Mouse (Mus musculus): Measurements from ENCODE around the gene Inip. TPM values are rescaled to one million over a fixed set of nuclear protein-coding genes. Genes with fewer than 3 reads are reported as not detected.
"Not testable (repeated sequence)": the region's sequence is repeated elsewhere in the genome, so short reads cannot be mapped to it uniquely, and the experiment has no call there.

Inip gene
- polyA plus RNA-seq, 1 experiment from 2014 or later: 39.0 TPM

GRCm38 (mm10) chr4:59794116-59794515 is 7.3 kb downstream of the Inip start:
- ATAC-seq (ENCODE audit: extremely low read depth, insufficient number of reproducible peaks, low FRiP score, low TSS enrichment): no peak
- Histone ChIP-seq H3K36me3 (no peaks in the 10 kb centered on the region), H3K4me2 (no peak overlapping the region), H3K4me1 (no peaks in the 10 kb centered on the region), H3K27ac (replicated peaks) (no peak overlapping the region), H3K9ac (no peak overlapping the region), H3K9me3 (no peaks in the 10 kb centered on the region), H3K4me3 (no peak overlapping the region), H3K27me3 (replicated peaks) (no peaks in the 10 kb centered on the region)
- 57% methylated on average over 2 of the region's 2 CpGs for WGBS

GRCm38 (mm10) chr4:59793626-59794025 is 7.8 kb downstream of the Inip start:
- ATAC-seq (ENCODE audit: extremely low read depth, insufficient number of reproducible peaks, low FRiP score, low TSS enrichment); H3K27me3 ChIP-seq (replicated peaks); H3K27ac ChIP-seq (replicated peaks); H3K36me3 ChIP-seq; H3K9ac ChIP-seq; H3K4me3 ChIP-seq; H3K9me3 ChIP-seq; H3K4me1 ChIP-seq; H3K4me2 ChIP-seq: not testable (repeated sequence)
- WGBS: 78% methylated on average over 2 of the region's 2 CpGs

- H3K27ac ChIP-seq (replicated peaks): no peak overlapping the region
- no peak overlapping the region for H3K4me3 ChIP-seq
- no peaks in the 10 kb centered on the region for H3K36me3 ChIP-seq
- H3K4me2 ChIP-seq: no peak overlapping the region
- no peaks in the 10 kb centered on the region for H3K27me3 ChIP-seq (replicated peaks)
- no peak for ATAC-seq (ENCODE audit: extremely low read depth, insufficient number of reproducible peaks, low FRiP score, low TSS enrichment)
- H3K4me1 ChIP-seq: no peaks in the 10 kb centered on the region
- no peak overlapping the region for H3K9ac ChIP-seq
- no peaks in the 10 kb centered on the region for H3K9me3 ChIP-seq
Observed at GRCm38 (mm10) chr4:59789015-59789414, 12.4 kb downstream of the Inip start.

- no peaks in the 10 kb centered on the region for H3K27me3 ChIP-seq (replicated peaks)
- H3K9me3 ChIP-seq: no peaks in the 10 kb centered on the region
- 63% methylated on average over 6 of the region's 6 CpGs for WGBS
- H3K9ac ChIP-seq: no peak overlapping the region
- H3K4me1 ChIP-seq: peaks cover 6% of the 10 kb centered on the region
- H3K4me2 ChIP-seq: no peak overlapping the region
- no peak overlapping the region for H3K27ac ChIP-seq (replicated peaks)
- ATAC-seq (ENCODE audit: extremely low read depth, insufficient number of reproducible peaks, low FRiP score, low TSS enrichment): no peak
- no peaks in the 10 kb centered on the region for H3K36me3 ChIP-seq
- H3K4me3 ChIP-seq: no peak overlapping the region
Observed at GRCm38 (mm10) chr4:59787126-59787525, 14.3 kb downstream of the Inip start.

DNA sequence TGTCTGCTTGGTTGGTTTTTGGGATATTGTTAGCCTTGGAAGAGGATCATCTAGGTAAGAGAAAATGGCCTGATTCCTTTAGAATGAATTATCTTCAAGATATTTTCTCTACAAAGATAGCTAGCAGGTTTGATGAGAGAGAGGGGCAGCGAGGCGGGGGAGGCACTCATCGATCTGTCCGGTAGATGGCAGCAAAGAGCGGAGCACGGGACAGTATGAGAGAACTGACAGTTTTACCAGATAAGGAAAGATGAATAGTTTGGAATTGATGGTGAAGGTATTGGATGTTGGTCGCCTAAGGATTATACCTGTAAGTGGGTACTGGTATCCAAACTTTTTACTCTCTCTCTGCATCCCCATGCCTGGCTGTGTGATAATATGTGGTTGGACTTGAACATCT is 14.7 kb downstream of the Inip start:
- H3K9ac ChIP-seq: no peak overlapping the region
- H3K4me1 ChIP-seq: peaks cover 9% of the 10 kb centered on the region
- H3K9me3 ChIP-seq: no peaks in the 10 kb centered on the region
- no peaks in the 10 kb centered on the region for H3K36me3 ChIP-seq
- H3K27ac ChIP-seq (replicated peaks): no peak overlapping the region
- WGBS: 0% methylated on average over 7 of the region's 7 CpGs
- no peak for ATAC-seq (ENCODE audit: extremely low read depth, insufficient number of reproducible peaks, low FRiP score, low TSS enrichment)
- H3K27me3 ChIP-seq (replicated peaks): no peaks in the 10 kb centered on the region
- H3K4me2 ChIP-seq: no peak overlapping the region
- no peak overlapping the region for H3K4me3 ChIP-seq

DNA sequence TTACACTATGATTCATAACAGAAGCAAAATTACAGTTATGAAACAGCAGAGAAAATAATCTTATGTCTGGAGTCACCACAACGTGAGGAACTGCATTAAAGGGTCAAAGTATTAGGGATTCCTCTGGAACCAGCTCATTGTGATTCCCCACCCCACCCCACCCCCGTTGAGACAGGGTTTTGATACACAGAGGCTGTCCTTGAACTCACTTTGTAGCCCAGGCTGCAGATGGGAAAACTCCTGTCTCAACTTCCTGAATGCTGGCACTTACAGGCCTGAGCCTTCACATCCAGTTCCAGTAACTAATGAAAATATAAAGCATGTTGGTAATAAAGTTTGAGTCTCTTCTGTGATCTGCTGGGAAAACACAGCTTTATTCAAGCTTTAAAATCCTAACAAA is 16.0 kb downstream of the Inip start:
- no peaks in the 10 kb centered on the region for H3K9me3 ChIP-seq
- H3K27ac ChIP-seq (replicated peaks): no peak overlapping the region
- no peaks in the 10 kb centered on the region for H3K36me3 ChIP-seq
- 29% methylated on average over 2 of the region's 2 CpGs for WGBS
- H3K27me3 ChIP-seq (replicated peaks): no peaks in the 10 kb centered on the region
- no peak overlapping the region for H3K4me2 ChIP-seq
- H3K4me3 ChIP-seq: no peak overlapping the region
- no peak overlapping the region for H3K9ac ChIP-seq
- peaks cover 12% of the 10 kb centered on the region for H3K4me1 ChIP-seq
- ATAC-seq (ENCODE audit: extremely low read depth, insufficient number of reproducible peaks, low FRiP score, low TSS enrichment): no peak

DNA sequence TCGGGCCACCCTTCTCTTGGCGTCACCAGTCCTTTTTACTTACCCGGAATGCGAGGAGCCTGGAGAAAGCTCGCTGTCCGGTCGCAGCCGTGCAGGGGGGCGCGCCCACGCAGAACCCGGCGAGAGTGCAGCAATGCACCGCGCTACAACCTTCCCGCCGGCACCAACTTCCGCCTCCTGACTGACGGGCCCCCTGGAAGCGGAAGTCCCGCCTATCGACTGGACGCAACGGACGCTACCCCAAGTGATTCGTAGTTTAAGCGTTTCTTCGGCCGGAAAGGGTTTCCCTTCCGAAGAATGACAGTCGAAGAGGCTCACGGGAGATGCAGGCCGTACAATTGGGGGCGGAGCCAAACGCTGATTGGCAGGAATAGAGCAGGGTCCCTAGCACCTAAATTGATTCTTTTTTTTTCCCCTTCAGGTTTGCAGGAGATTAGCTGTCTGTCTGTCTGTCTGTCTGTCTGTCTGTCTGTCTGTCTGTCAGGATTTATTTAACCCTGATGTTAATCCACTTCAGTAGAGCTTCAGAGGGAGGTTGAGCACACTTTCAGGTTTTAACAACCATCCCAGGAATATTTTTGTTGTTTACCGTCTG is 17.6 kb downstream of the Inip start:
- Histone ChIP-seq H3K27me3 (replicated peaks) (no peaks in the 10 kb centered on the region), H3K4me2 (peak overlapping the region; percentile 91), H3K9me3 (no peaks in the 10 kb centered on the region), H3K4me3 (peak overlapping the region; percentile 97), H3K9ac (peak overlapping the region; percentile 87), H3K4me1 (peaks cover 15% of the 10 kb centered on the region), H3K36me3 (peaks cover 7% of the 10 kb centered on the region), H3K27ac (replicated peaks) (peak overlapping the region; percentile 81)
- ATAC-seq (ENCODE audit: extremely low read depth, insufficient number of reproducible peaks, low FRiP score, low TSS enrichment): peak; percentile 93
- under 1% methylated on average over 36 of the region's 36 CpGs for whole genome bisulfite sequencing

- Histone ChIP-seq H3K9ac (peak overlapping the region; percentile 87), H3K36me3 (peaks cover 10% of the 10 kb centered on the region), H3K27me3 (replicated peaks) (no peaks in the 10 kb centered on the region), H3K4me3 (peak overlapping the region; percentile 97), H3K4me2 (peak overlapping the region; percentile 91), H3K27ac (replicated peaks) (peak overlapping the region; percentile 81), H3K4me1 (peaks cover 21% of the 10 kb centered on the region), H3K9me3 (no peaks in the 10 kb centered on the region)
- WGBS: under 1% methylated on average over 47 of the region's 47 CpGs
- peak; percentile 16 for ATAC-seq (ENCODE audit: extremely low read depth, insufficient number of reproducible peaks, low FRiP score, low TSS enrichment)
Observed at GRCm38 (mm10) chr4:59782853-59783684, 18.3 kb downstream of the Inip start.

DNA sequence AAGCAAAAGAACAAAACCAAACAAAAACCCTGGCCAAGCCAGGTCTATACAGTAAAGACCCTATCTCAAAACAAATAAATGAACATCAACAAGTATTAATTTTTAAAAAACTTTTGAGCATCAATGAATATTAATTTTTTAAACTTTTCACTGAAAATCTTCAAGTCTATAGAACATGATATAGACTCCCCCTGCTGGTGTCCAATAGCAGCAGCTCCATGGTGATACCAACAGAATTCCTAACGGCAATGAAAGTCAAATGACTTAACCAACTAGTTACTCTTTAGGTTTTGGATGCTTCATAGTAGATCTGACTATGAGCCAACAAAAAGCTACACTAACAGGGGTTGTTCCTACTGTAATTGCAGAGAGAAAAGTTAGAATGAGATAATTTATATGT is 20.8 kb downstream of the Inip start:
- ATAC-seq (ENCODE audit: extremely low read depth, insufficient number of reproducible peaks, low FRiP score, low TSS enrichment): no peak
- Histone ChIP-seq H3K36me3 (peaks cover 18% of the 10 kb centered on the region), H3K4me3 (no peak overlapping the region), H3K9me3 (no peaks in the 10 kb centered on the region), H3K4me2 (no peak overlapping the region), H3K27me3 (replicated peaks) (no peaks in the 10 kb centered on the region), H3K4me1 (peaks cover 31% of the 10 kb centered on the region), H3K27ac (replicated peaks) (no peak overlapping the region), H3K9ac (no peak overlapping the region)
- WGBS: 14% methylated on average over 1 of the region's 1 CpGs

GRCm38 (mm10) chr4:59777828-59778227 is 23.6 kb downstream of the Inip start:
- Histone ChIP-seq H3K4me2 (no peak overlapping the region), H3K36me3 (peaks cover 39% of the 10 kb centered on the region), H3K4me3 (no peak overlapping the region), H3K27me3 (replicated peaks) (no peaks in the 10 kb centered on the region), H3K9me3 (no peaks in the 10 kb centered on the region), H3K27ac (replicated peaks) (peak overlapping the region; percentile 87), H3K4me1 (peaks cover 34% of the 10 kb centered on the region), H3K9ac (peak overlapping the region; percentile 25; the same call in 1 of the 2 replicates)
- 0 out of 2 replicates have a peak, but pooled peaks have one; percentile 59 for ATAC-seq (ENCODE audit: extremely low read depth, insufficient number of reproducible peaks, low FRiP score, low TSS enrichment)
- WGBS: 45% methylated on average over 3 of the region's 3 CpGs

DNA sequence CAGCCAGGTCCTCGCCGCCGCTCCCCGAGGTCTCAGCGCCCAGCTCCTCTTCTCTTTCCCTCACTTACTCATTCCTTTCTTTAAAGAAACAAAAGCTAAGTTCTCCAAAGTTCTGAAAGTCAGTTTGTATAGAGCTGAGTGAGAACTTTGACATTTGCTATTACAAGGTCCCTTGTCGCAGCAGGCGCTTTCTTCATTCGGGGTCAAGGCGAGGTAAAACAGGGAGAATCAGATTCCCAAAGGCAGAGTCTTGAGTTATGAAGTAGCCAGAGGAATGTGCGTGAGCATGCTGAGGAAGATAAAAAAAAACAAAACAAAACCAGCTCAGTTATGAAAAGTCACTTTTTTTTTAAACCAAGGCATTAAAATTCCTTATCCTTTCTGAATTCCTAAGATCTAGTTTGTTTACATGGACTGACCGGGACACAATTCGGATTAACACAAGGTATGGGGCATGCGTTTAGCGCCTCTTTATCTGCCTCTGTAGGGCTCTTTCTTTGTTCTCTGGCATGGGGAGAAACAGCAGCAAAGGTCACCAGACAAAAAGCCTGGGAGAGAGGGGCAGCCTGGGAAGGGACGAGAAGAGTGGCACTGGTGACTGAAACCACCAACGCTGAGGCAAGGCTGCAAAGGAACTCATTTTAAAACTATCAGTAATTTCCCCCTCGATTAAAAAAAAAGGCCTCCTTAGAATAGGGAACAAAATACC is 29.1 kb downstream of the Inip start:
- no peaks in the 10 kb centered on the region for H3K9me3 ChIP-seq
- H3K36me3 ChIP-seq: peaks cover 64% of the 10 kb centered on the region
- ATAC-seq (ENCODE audit: extremely low read depth, insufficient number of reproducible peaks, low FRiP score, low TSS enrichment): no peak
- WGBS: 59% methylated on average over 17 of the region's 17 CpGs
- H3K9ac ChIP-seq: 0 out of 2 replicates have a peak overlapping the region, but pooled peaks have one; percentile 21
- peaks cover 18% of the 10 kb centered on the region for H3K4me1 ChIP-seq
- no peak overlapping the region for H3K4me2 ChIP-seq
- no peak overlapping the region for H3K4me3 ChIP-seq
- no peaks in the 10 kb centered on the region for H3K27me3 ChIP-seq (replicated peaks)
- H3K27ac ChIP-seq (replicated peaks): peak overlapping the region; percentile 66
